Mouse (Mus musculus) liver, embryonic 14.5 days (tissue): ENCODE data around the gene Disp3. TPM values are rescaled to one million over a fixed set of nuclear protein-coding genes. Genes with fewer than 3 reads are reported as not detected.

ENCODE experiments used
- ATAC-seq: fragments of 200-750 bp; cut with Nextera tagmentation; 2 replicates; pipeline ENCODE4 v1.8.0; 2017; ENCODE audit warnings: moderate number of reproducible peaks, mild to moderate bottlenecking, moderate library complexity; ENCODE audit not compliant: insufficient read depth
- DNase-seq, 3 experiments: peaks; one replicate each; pipeline ENCODE4 v3.0.0-alpha.2; 2012 to 2013; ENCODE audit warnings: low read depth in 3 of 3, low spot score in 3 of 3
- H3K27ac ChIP-seq: fragments of 300-500 bp; sonication (generic); 2 replicates; pipeline ENCODE4 v1.5.1; 2014; ENCODE audit warnings: moderate library complexity, mild to moderate bottlenecking, control low read depth, inconsistent platforms
- H3K27me3 ChIP-seq: fragments of 300-500 bp; sonication (generic); 2 replicates; pipeline ENCODE4 v1.6.1; 2014; ENCODE audit warnings: mild to moderate bottlenecking, low read length, moderate library complexity; ENCODE audit not compliant: control insufficient read depth, insufficient read depth
- H3K36me3 ChIP-seq: fragments of 300-500 bp; sonication (generic); replicated peaks from 2 replicates; pipeline ENCODE4 v1.6.1; 2014; ENCODE audit warnings: low read depth; ENCODE audit not compliant: control insufficient read depth, insufficient read depth
- H3K4me1 ChIP-seq, 2 experiments: fragments of 200-500 bp in 1 of 2; fragments of 300-500 bp in 1 of 2; sonication (generic) in 1 of 2; replicated peaks; 2 replicates each; pipeline ENCODE4 v1.6.1; 2012 to 2014; ENCODE audit warnings: antibody characterized with exemption in 1 of 2, inconsistent platforms in 1 of 2, low read length in 1 of 2; ENCODE audit not compliant: control insufficient read depth in 2 of 2, insufficient read depth in 2 of 2
- H3K4me2 ChIP-seq: fragments of 300-500 bp; sonication (generic); 2 replicates; pipeline ENCODE4 v1.6.1; 2014; ENCODE audit warnings: low read depth, mild to moderate bottlenecking, control low read depth, moderate library complexity
- H3K4me3 ChIP-seq, 2 experiments: fragments of 200-500 bp in 1 of 2; fragments of 300-500 bp in 1 of 2; sonication (generic) in 1 of 2; 2 replicates each; pipeline ENCODE4 v1.5.1; 2012 to 2014; ENCODE audit warnings: low read depth in 2 of 2, low read length in 2 of 2, mild to moderate bottlenecking in 2 of 2, control low read depth in 1 of 2, inconsistent platforms in 1 of 2, moderate library complexity in 1 of 2; ENCODE audit not compliant: insufficient read depth in 1 of 2
- H3K9ac ChIP-seq: fragments of 300-500 bp; sonication (generic); replicated peaks from 2 replicates; pipeline ENCODE4 v1.6.1; 2014; ENCODE audit warnings: mild to moderate bottlenecking, control low read depth, moderate library complexity
- H3K9me3 ChIP-seq: fragments of 300-500 bp; sonication (generic); 2 replicates; pipeline ENCODE4 v1.6.1; 2016; ENCODE audit warnings: low read length, mixed read lengths; ENCODE audit not compliant: control insufficient read depth
- CTCF ChIP-seq: IDR thresholded peaks from 2 replicates; pipeline ENCODE4 v1.5.1; 2016; ENCODE audit warnings: antibody characterized with exemption, low read depth, control low read depth
- EP300 ChIP-seq: IDR thresholded peaks from 2 replicates; pipeline ENCODE4 v1.6.1; 2016; ENCODE audit warnings: antibody characterized with exemption, low read depth
- WGBS: fragments of 180-500 bp; shearing (Covaris S2); extraction: QIAGEN DNeasy Blood & Tissue Kit; methylation state at CpG from one replicate; pipeline ENCODE4 v1.1.7; 2014; ENCODE audit not compliant: insufficient replicate concordance; 5-methylcytosine and 5-hydroxymethylcytosine counted together
- polyA plus RNA-seq, 2 experiments: library from polyadenylated mRNA; depleted of rRNA in 1 of 2; stranded (reverse) in 1 of 2; unstranded in 1 of 2; fragments of >200 nt; fragmentation: Nextera tagmentation in 1 of 2; extraction: Ambion mirVana in 1 of 2; gene quantifications; 2 replicates each; pipeline versions ENCODE4 v1.2.1 to v1.2.3; 2012 to 2014

Gene Disp3
- polyA plus RNA-seq, 2 experiments = not detected

- no peak for ATAC-seq
- no peaks in the 10 kb centered on the region for H3K9me3 ChIP-seq
- no peak overlapping the region for H3K27ac ChIP-seq
- WGBS = 58% methylated on average over 13 of the region's 13 CpGs
- no peaks in the 10 kb centered on the region for H3K36me3 ChIP-seq
- no peak overlapping the region for H3K4me3 ChIP-seq
- no peak overlapping the region for H3K9ac ChIP-seq
- no peak for DNase-seq
- TF ChIP-seq CTCF (no peak), EP300 (no peak)
- peaks cover 21% of the 10 kb centered on the region for H3K27me3 ChIP-seq
- H3K4me2 ChIP-seq = no peak overlapping the region
- no peaks in the 10 kb centered on the region for H3K4me1 ChIP-seq
Measured at GRCm38 (mm10) chr4:148284219-148284618, 3.5 kb downstream of the Disp3 start.

GRCm38 (mm10) chr4:148276816-148277491 is 10.8 kb downstream of the Disp3 start:
- Histone ChIP-seq H3K9ac (no peak overlapping the region), H3K4me3 (no peak overlapping the region), H3K27ac (no peak overlapping the region), H3K27me3 (peaks cover 5% of the 10 kb centered on the region), H3K4me2 (no peak overlapping the region), H3K36me3 (no peaks in the 10 kb centered on the region), H3K9me3 (no peaks in the 10 kb centered on the region), H3K4me1 (no peaks in the 10 kb centered on the region)
- 12% methylated on average over 4 of the region's 4 CpGs for WGBS
- TF ChIP-seq CTCF (no peak), EP300 (no peak)
- no peak for ATAC-seq
- no peak for DNase-seq

GRCm38 (mm10) chr4:148274671-148275070 is 13.1 kb downstream of the Disp3 start:
- Histone ChIP-seq H3K9ac (no peak overlapping the region), H3K9me3 (no peaks in the 10 kb centered on the region), H3K4me1 (no peaks in the 10 kb centered on the region), H3K36me3 (no peaks in the 10 kb centered on the region), H3K4me3 (no peak overlapping the region), H3K4me2 (no peak overlapping the region), H3K27ac (no peak overlapping the region), H3K27me3 (peaks cover 10% of the 10 kb centered on the region)
- ATAC-seq (no peak), DNase-seq (no peak)
- WGBS = 30% methylated on average over 3 of the region's 3 CpGs
- TF ChIP-seq EP300 (no peak), CTCF (no peak)

- Histone ChIP-seq H3K4me1 (no peaks in the 10 kb centered on the region), H3K4me2 (no peak overlapping the region), H3K4me3 (no peak overlapping the region), H3K9me3 (no peaks in the 10 kb centered on the region), H3K27me3 (peaks cover 10% of the 10 kb centered on the region), H3K9ac (no peak overlapping the region), H3K27ac (no peak overlapping the region), H3K36me3 (no peaks in the 10 kb centered on the region)
- DNase-seq (no peak), ATAC-seq (no peak)
- WGBS = 8% methylated on average over 2 of the region's 2 CpGs
- TF ChIP-seq CTCF = no peak
- no peak for TF ChIP-seq EP300
Measured at GRCm38 (mm10) chr4:148273229-148273628, 14.5 kb downstream of the Disp3 start.

- H3K4me2 ChIP-seq = no peak overlapping the region
- no peak overlapping the region for H3K27ac ChIP-seq
- no peaks in the 10 kb centered on the region for H3K36me3 ChIP-seq
- no peaks in the 10 kb centered on the region for H3K4me1 ChIP-seq
- no peaks in the 10 kb centered on the region for H3K9me3 ChIP-seq
- ATAC-seq (no peak), DNase-seq (no peak)
- WGBS = 5% methylated on average over 39 of the region's 39 CpGs
- H3K4me3 ChIP-seq = no peak overlapping the region
- peaks cover 10% of the 10 kb centered on the region for H3K27me3 ChIP-seq
- H3K9ac ChIP-seq = no peak overlapping the region
- TF ChIP-seq EP300 = no peak
- no peak for TF ChIP-seq CTCF
Measured at GRCm38 (mm10) chr4:148271656-148272055, 16.1 kb downstream of the Disp3 start.
